ENCODE assay signal across 15 mouse cellular contexts in the genomic region with DNA sequence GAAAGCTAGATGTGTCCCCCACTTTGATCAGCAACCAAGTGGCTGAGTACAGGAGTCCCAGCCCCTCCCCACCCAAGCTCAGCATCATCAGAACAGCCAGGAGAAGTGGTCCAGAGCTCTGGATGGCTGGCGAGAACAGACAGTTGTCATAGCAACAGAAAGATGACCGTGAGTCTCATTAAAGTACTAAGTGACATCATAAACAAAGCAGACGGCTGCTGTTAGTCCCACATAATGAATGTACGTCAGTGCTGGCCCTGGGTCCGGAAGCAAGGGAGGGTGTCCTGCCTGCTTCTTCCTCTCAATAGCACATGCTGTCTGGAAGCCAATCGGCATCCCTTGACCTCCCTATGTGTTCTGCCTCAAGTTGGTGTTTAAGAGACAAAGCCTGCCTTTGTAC. TPM values are rescaled to one million over a fixed set of nuclear protein-coding genes. Genes with fewer than 3 reads are reported as not detected.
DNase-seq lines count a peak whose midpoint lies in the region; ATAC-seq lines count a peak whose summit lies in the region.
"Had no signal": no experiment of that assay in that cellular context is flagged by ENCODE, and none has a peak within 500 bp of the region (broad histone marks: within the 10 kb centered on the region; RNA-seq: fewer than 3 reads in every experiment).

No protein-coding gene starts in this region.

- H3K9ac ChIP-seq in forebrain, embryonic 11.5 days (ENCODE audit: low read length): no peak overlapping the region
- H3K9ac ChIP-seq in hindbrain, embryonic 14.5 days: peak overlapping the region; percentile 18; the same call in 1 of the 2 replicates
- H3K9ac ChIP-seq: embryonic facial prominence, embryonic 12.5 days had no signal

- no peaks in the 10 kb centered on the region for H3K36me3 ChIP-seq in forebrain, embryonic 11.5 days (ENCODE audit: control insufficient read depth, insufficient read depth, low read length)
- no peaks in the 10 kb centered on the region; the same call in 1 of the 2 replicates for H3K36me3 ChIP-seq in hindbrain, embryonic 14.5 days (replicated peaks; ENCODE audit: control insufficient read depth, insufficient read depth)
- H3K36me3 ChIP-seq: embryonic facial prominence, embryonic 12.5 days; G1E had no signal

- ATAC-seq in forebrain, embryonic 11.5 days (replicated peaks; ENCODE audit: low FRiP score): peak; percentile 76
- ATAC-seq in hindbrain, embryonic 14.5 days (ENCODE audit: low FRiP score): peak; percentile 81

- intact Hi-C loops in left cerebral cortex, postnatal 4 days (cut with DNase I): no loop called here
- intact Hi-C loops in left cerebral cortex, postnatal 10 days (cut with DNase I): no loop called here
- intact Hi-C loops in gastrocnemius, postnatal 14 days (cut with DNase I; ENCODE audit: low total_unique reads): no loop called here

- WGBS in forebrain, embryonic 11.5 days: 14% methylated on average over 6 of the region's 6 CpGs
- WGBS in hindbrain, embryonic 14.5 days: 6% methylated on average over 6 of the region's 6 CpGs

- H3K4me2 ChIP-seq in forebrain, embryonic 11.5 days (ENCODE audit: low read depth, low read length, severe bottlenecking): no peak overlapping the region
- no peak overlapping the region for H3K4me2 ChIP-seq in hindbrain, embryonic 14.5 days (replicated peaks)
- H3K4me2 ChIP-seq: embryonic facial prominence, embryonic 12.5 days had no signal

- no peak overlapping the region for H3K4me3 ChIP-seq in forebrain, embryonic 11.5 days (ENCODE audit: low read depth, low read length)
- H3K4me3 ChIP-seq in hindbrain, embryonic 14.5 days (replicated peaks; ENCODE audit: low read length): no peak overlapping the region
- H3K4me3 ChIP-seq: embryonic facial prominence, embryonic 12.5 days; megakaryocyte, embryonic 14.5 days had no signal

- H3K4me1 ChIP-seq in forebrain, embryonic 11.5 days (replicated peaks; ENCODE audit: control insufficient read depth, insufficient read depth, low read length): peaks cover 5% of the 10 kb centered on the region; the same call in 1 of the 2 replicates
- peaks cover 28% of the 10 kb centered on the region for H3K4me1 ChIP-seq in hindbrain, embryonic 14.5 days (replicated peaks; ENCODE audit: control insufficient read depth, insufficient read depth, low read length)
- H3K4me1 ChIP-seq: megakaryocyte, embryonic 14.5 days had no signal

- H3K9me3 ChIP-seq in forebrain, embryonic 11.5 days (ENCODE audit: control insufficient read depth, low read length): no peaks in the 10 kb centered on the region
- H3K9me3 ChIP-seq in hindbrain, embryonic 14.5 days (ENCODE audit: control insufficient read depth, low read length): no peaks in the 10 kb centered on the region
- H3K9me3 ChIP-seq: embryonic facial prominence, embryonic 12.5 days; megakaryocyte, embryonic 14.5 days had no signal

- DNase-seq in left cerebral cortex, postnatal 4 days: peak; percentile 30
- no peak for DNase-seq in left cerebral cortex, postnatal 10 days (ENCODE audit: extremely low spot score in 1 of 2, low spot score in 2 of 2)
- DNase-seq in forebrain, embryonic 11.5 days (ENCODE audit: low spot score): peak; percentile 57
- DNase-seq in hindbrain, embryonic 14.5 days (ENCODE audit: low spot score): peak; percentile 76
- peak; percentile 44 for DNase-seq in retina, embryonic 14.5 days (ENCODE audit: low spot score)
- no peak for DNase-seq in gastrocnemius, postnatal 14 days
- no peak for DNase-seq in cerebellum, postnatal 25 days
- DNase-seq: adrenal gland, postnatal 14 days; heart, adult 18-20 months; kidney, adult 8-10 months; thymus, postnatal 25 days had no signal

- no peak overlapping the region; the same call in 1 of the 2 replicates for H3K27ac ChIP-seq in forebrain, embryonic 11.5 days (ENCODE audit: low read depth, low read length)
- peak overlapping the region; percentile 84 for H3K27ac ChIP-seq in hindbrain, embryonic 14.5 days
- H3K27ac ChIP-seq: embryonic facial prominence, embryonic 12.5 days had no signal

- H3K27me3 ChIP-seq in forebrain, embryonic 11.5 days (ENCODE audit: control insufficient read depth, insufficient read depth, low read length): no peaks in the 10 kb centered on the region
- H3K27me3 ChIP-seq in hindbrain, embryonic 14.5 days (ENCODE audit: control insufficient read depth, insufficient read depth, low read length): no peaks in the 10 kb centered on the region
- H3K27me3 ChIP-seq: embryonic facial prominence, embryonic 12.5 days had no signal

RNA-seq across cellular contexts. Expression of gene Adgra1, which starts 16.2 kb away (rescaled TPM):
- total RNA-seq in left cerebral cortex, postnatal 4 days (2021): 10 to 100 TPM; 17.8 to 25.1 TPM
- 10 to 100 TPM; 49.9 to 52.3 TPM for total RNA-seq in left cerebral cortex, postnatal 10 days (2021)
- polyA plus RNA-seq in forebrain, embryonic 11.5 days (2014; fragmentation: Nextera tagmentation; extraction: Ambion mirVana): 4.4 and 8.0 TPM in 2 replicates
- 18.6 and 20.3 TPM in 2 replicates for polyA plus RNA-seq in hindbrain, embryonic 14.5 days (2014; fragmentation: Nextera tagmentation; extraction: Ambion mirVana)
- under 1 TPM; 0.14 to 0.22 TPM for total RNA-seq in gastrocnemius, postnatal 14 days (2021)
- total RNA-seq: liver, adult 2 months had no signal
- polyA plus RNA-seq: G1E; liver, adult 2 months had no signal

RNA-seq across cellular contexts. Expression of gene Kndc1, which starts 44.3 kb away (rescaled TPM):
- total RNA-seq in left cerebral cortex, postnatal 4 days (2021): 10 to 100 TPM; 36.2 to 45.3 TPM
- total RNA-seq in left cerebral cortex, postnatal 10 days (2021): 10 to 100 TPM; 37.6 to 42.2 TPM
- 0.44 and 0.59 TPM in 2 replicates for polyA plus RNA-seq in forebrain, embryonic 11.5 days (2014; fragmentation: Nextera tagmentation; extraction: Ambion mirVana)
- polyA plus RNA-seq in hindbrain, embryonic 14.5 days (2014; fragmentation: Nextera tagmentation; extraction: Ambion mirVana): 25.6 and 29.1 TPM in 2 replicates
- under 1 TPM; 0.04 to 0.08 TPM for total RNA-seq in gastrocnemius, postnatal 14 days (2021)
- polyA plus RNA-seq: G1E; liver, adult 2 months had no signal

Comparison
In these comparisons a context has a peak if more than half of its experiments do, and no peak if none do; other contexts are left out.
1. DNase-seq: peak in left cerebral cortex, postnatal 4 days (single experiment), forebrain, embryonic 11.5 days (single experiment), hindbrain, embryonic 14.5 days (single experiment) and retina, embryonic 14.5 days (single experiment); none in left cerebral cortex, postnatal 10 days (0 of 2), gastrocnemius, postnatal 14 days (single experiment) and cerebellum, postnatal 25 days (0 of 2).
2. RNA of gene Adgra1, which starts 16.2 kb away (total RNA-seq): 49.9 to 52.3 TPM in left cerebral cortex, postnatal 10 days and 17.8 to 25.1 TPM in left cerebral cortex, postnatal 4 days; 0.14 to 0.22 TPM in gastrocnemius, postnatal 14 days; every median in the first group is over 10 times any median in the second.
3. RNA of gene Kndc1, which starts 44.3 kb away (total RNA-seq): 36.2 to 45.3 TPM in left cerebral cortex, postnatal 4 days and 37.6 to 42.2 TPM in left cerebral cortex, postnatal 10 days; 0.04 to 0.08 TPM in gastrocnemius, postnatal 14 days; every median in the first group is over 10 times any median in the second.